Mouse (Mus musculus) right cerebral cortex, adult 18-20 months (tissue): Measurements from ENCODE around the gene Ttl.

ENCODE experiments used
- DNase-seq: peaks from one replicate; pipeline ENCODE4 v3.0.0; 2022; ENCODE audit warnings: mixed read lengths

The Ttl gene

GRCm38 (mm10) chr2:129065437-129066282 lies at the start of gene Ttl:
Gene Ttl (plus strand): TSS chr2:129065942.
- DNase-seq: peak; percentile 79

GRCm38 (mm10) chr2:129020106-129020505 lies 45.6 kb upstream of the Ttl start:
- DNase-seq: no peak

GRCm38 (mm10) chr2:129024820-129025219 lies 40.9 kb upstream of the Ttl start:
- no peak for DNase-seq

GRCm38 (mm10) chr2:129035381-129035780 lies 30.4 kb upstream of the Ttl start:
- no peak for DNase-seq

GRCm38 (mm10) chr2:129038426-129038936 lies 27.3 kb upstream of the Ttl start:
- DNase-seq: no peak

GRCm38 (mm10) chr2:129038937-129039631 lies 26.7 kb upstream of the Ttl start:
- DNase-seq: peak; percentile 15

- DNase-seq: no peak
Observed at GRCm38 (mm10) chr2:129040567-129040966, 25.2 kb upstream of the Ttl start.

GRCm38 (mm10) chr2:129046172-129046845 lies 19.4 kb upstream of the Ttl start:
- no peak for DNase-seq

- no peak for DNase-seq
Observed at GRCm38 (mm10) chr2:129046846-129047196, 18.9 kb upstream of the Ttl start.

- no peak for DNase-seq
Observed at GRCm38 (mm10) chr2:129047811-129048210, 17.9 kb upstream of the Ttl start, which contains the start of gene Vinac1. Gene Vinac1 (minus strand): TSS chr2:129048172.

- DNase-seq: no peak
Observed at GRCm38 (mm10) chr2:129052451-129052983, 13.2 kb upstream of the Ttl start.

- DNase-seq: no peak
Observed at GRCm38 (mm10) chr2:129055741-129056140, 10.0 kb upstream of the Ttl start.

GRCm38 (mm10) chr2:129056597-129056996 lies 9.1 kb upstream of the Ttl start:
- DNase-seq: no peak

GRCm38 (mm10) chr2:129057256-129057655 lies 8.5 kb upstream of the Ttl start:
- no peak for DNase-seq

- DNase-seq: no peak
Observed at GRCm38 (mm10) chr2:129057920-129058361, 7.8 kb upstream of the Ttl start.

- no peak for DNase-seq
Observed at GRCm38 (mm10) chr2:129061456-129062059, 4.2 kb upstream of the Ttl start.

GRCm38 (mm10) chr2:129066326-129066725 lies 584 bp downstream of the Ttl start:
- peak; percentile 73 for DNase-seq

- DNase-seq: no peak
Observed at GRCm38 (mm10) chr2:129070296-129070695, 4.6 kb downstream of the Ttl start.

- no peak for DNase-seq
Observed at GRCm38 (mm10) chr2:129078313-129078712, 12.6 kb downstream of the Ttl start.

GRCm38 (mm10) chr2:129079194-129079593 lies 13.5 kb downstream of the Ttl start:
- no peak for DNase-seq

- no peak for DNase-seq
Observed at GRCm38 (mm10) chr2:129081097-129081496, 15.4 kb downstream of the Ttl start.

- DNase-seq: no peak
Observed at GRCm38 (mm10) chr2:129083514-129083913, 17.8 kb downstream of the Ttl start.

- no peak for DNase-seq
Observed at GRCm38 (mm10) chr2:129084959-129085358, 19.2 kb downstream of the Ttl start.
